Mouse (Mus musculus) monocyte, adult 59 days (primary cell): ENCODE results near the gene Gm21258. TPM values are rescaled to one million over a fixed set of nuclear protein-coding genes. Genes with fewer than 3 reads are reported as not detected.

Experiments
- total RNA-seq, 2 experiments: library from RNA; stranded (reverse); gene quantifications; one replicate each; pipeline ENCODE4 v1.2.4; 2023

Gene Gm21258
- not detected for total RNA-seq

DNA sequence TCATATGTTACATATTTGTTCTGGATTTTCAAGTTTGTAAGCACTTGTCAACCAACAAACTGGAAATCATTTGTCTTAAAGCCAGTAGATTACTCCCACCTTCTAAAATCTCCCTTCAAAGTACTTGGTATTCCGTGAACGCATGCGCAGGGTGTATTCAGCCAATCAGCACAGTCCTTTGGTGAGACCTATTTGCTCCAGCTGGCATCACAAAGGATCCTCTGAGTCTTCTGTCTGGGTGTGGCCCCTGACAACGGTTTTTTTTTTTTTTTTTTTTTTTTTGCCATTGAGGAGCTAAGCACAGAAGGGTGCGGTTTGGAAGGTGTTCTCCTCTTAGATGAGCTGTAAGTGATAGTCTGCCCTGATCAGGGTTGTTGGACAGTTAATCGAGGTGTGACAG is at the start of gene Gm21258:
TSS of gene Gm21258 (plus strand) at position 301 of the 400 bp plus-strand sequence.

